Mouse (Mus musculus) heart, postnatal 0 days (tissue): ENCODE measurements around the gene Ipmk. TPM values are rescaled to one million over a fixed set of nuclear protein-coding genes. Genes with fewer than 3 reads are reported as not detected.
A peak's percentile ranks its signal among the peaks of the same experiment; 100 is the strongest.

ENCODE experiments used
- ATAC-seq: fragments of 200-750 bp; cut with Nextera tagmentation; 2 replicates; pipeline ENCODE4 v1.8.0; 2017; ENCODE audit warnings: low read depth, moderate number of reproducible peaks, moderate library complexity; ENCODE audit not compliant: insufficient read depth
- DNase-seq: peaks from one replicate; pipeline ENCODE4 v3.0.0-alpha.2; 2016; ENCODE audit warnings: low spot score
- H3K27ac ChIP-seq: fragments of 300-500 bp; sonication (generic); 2 replicates; pipeline ENCODE4 v1.5.1; 2014; ENCODE audit warnings: low read depth, mild to moderate bottlenecking
- H3K27me3 ChIP-seq: fragments of 300-500 bp; sonication (generic); 2 replicates; pipeline ENCODE4 v1.6.1; 2014; ENCODE audit warnings: low read length, mixed read lengths; ENCODE audit not compliant: control insufficient read depth, insufficient read depth
- H3K36me3 ChIP-seq: fragments of 300-500 bp; sonication (generic); replicated peaks from 2 replicates; pipeline ENCODE4 v1.6.1; 2014; ENCODE audit warnings: low read length, mixed read lengths; ENCODE audit not compliant: control insufficient read depth, insufficient read depth
- H3K4me1 ChIP-seq: fragments of 300-500 bp; sonication (generic); 2 replicates; pipeline ENCODE4 v1.6.1; 2014; ENCODE audit warnings: antibody characterized with exemption; ENCODE audit not compliant: control insufficient read depth, insufficient read depth
- H3K4me2 ChIP-seq: fragments of 300-500 bp; sonication (generic); 2 replicates; pipeline ENCODE4 v1.6.1; 2014; ENCODE audit warnings: low read depth, mild to moderate bottlenecking, low read length, moderate library complexity
- H3K4me3 ChIP-seq: fragments of 300-500 bp; sonication (generic); 2 replicates; pipeline ENCODE4 v1.5.1; 2014; ENCODE audit warnings: low read depth, low read length
- H3K9ac ChIP-seq: fragments of 300-500 bp; sonication (generic); replicated peaks from 2 replicates; pipeline ENCODE4 v1.6.1; 2014; ENCODE audit warnings: low read depth, low read length, mixed read lengths
- H3K9me3 ChIP-seq: fragments of 300-500 bp; sonication (generic); replicated peaks from 2 replicates; pipeline ENCODE4 v1.6.1; 2016; ENCODE audit warnings: low read length; ENCODE audit not compliant: control insufficient read depth
- CTCF ChIP-seq: IDR thresholded peaks from 2 replicates; pipeline ENCODE4 v1.5.1; 2016; ENCODE audit warnings: antibody characterized with exemption, control low read depth, low read depth
- EP300 ChIP-seq: IDR thresholded peaks from 2 replicates; pipeline ENCODE4 v1.6.1; 2016; ENCODE audit warnings: antibody characterized with exemption, low read depth
- WGBS: fragments of 180-500 bp; shearing (Covaris S2); extraction: QIAGEN DNeasy Blood & Tissue Kit; methylation state at CpG from one replicate; pipeline ENCODE4 v1.1.7; 2014; 5-methylcytosine and 5-hydroxymethylcytosine counted together
- polyA plus RNA-seq: library from polyadenylated mRNA; unstranded; fragments of >200 nt; fragmentation: Nextera tagmentation; extraction: Ambion mirVana; gene quantifications from 2 replicates; pipeline ENCODE4 v1.2.1, GENCODE M21; 2015
- total RNA-seq: library from RNA; depleted of rRNA; stranded (reverse); fragments of >200 nt; gene quantifications from 2 replicates; pipeline ENCODE4 v1.2.3, GENCODE M21; 2014; ENCODE audit warnings: low replicate concordance

Ipmk gene
- total and polyA plus RNA-seq, 2 experiments from 2014 or later: 4.9 to 6.8 TPM

DNA sequence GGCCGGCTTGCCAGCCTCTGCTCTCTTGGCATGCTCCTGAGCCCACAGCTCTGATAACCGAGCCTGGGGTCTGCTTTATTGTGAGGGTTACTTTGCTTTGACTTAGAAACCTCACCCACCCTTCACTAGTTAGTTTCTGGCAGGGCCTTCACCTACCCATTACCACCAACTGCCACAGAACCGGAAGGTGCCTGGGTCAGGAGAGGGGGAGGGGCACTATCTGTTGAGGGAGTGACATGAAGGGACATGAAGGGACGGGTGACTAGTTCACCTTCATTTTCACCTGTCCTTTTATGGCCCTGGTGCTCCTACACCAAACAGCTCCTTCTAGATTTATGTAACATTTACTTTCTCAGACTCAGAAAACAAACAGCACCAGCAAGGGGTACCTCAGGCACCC, 8.1 kb upstream of the Ipmk start:
- H3K9ac ChIP-seq: no peak overlapping the region
- TF ChIP-seq EP300 (no peak), CTCF (no peak)
- peaks cover 18% of the 10 kb centered on the region for H3K36me3 ChIP-seq
- peaks cover 25% of the 10 kb centered on the region for H3K4me1 ChIP-seq
- H3K27ac ChIP-seq: no peak overlapping the region
- H3K9me3 ChIP-seq: no peaks in the 10 kb centered on the region
- no peak overlapping the region for H3K4me3 ChIP-seq
- no peak overlapping the region for H3K4me2 ChIP-seq
- no peaks in the 10 kb centered on the region for H3K27me3 ChIP-seq
- WGBS: 50% methylated on average over 4 of the region's 4 CpGs
- DNase-seq (no peak), ATAC-seq (no peak)

DNA sequence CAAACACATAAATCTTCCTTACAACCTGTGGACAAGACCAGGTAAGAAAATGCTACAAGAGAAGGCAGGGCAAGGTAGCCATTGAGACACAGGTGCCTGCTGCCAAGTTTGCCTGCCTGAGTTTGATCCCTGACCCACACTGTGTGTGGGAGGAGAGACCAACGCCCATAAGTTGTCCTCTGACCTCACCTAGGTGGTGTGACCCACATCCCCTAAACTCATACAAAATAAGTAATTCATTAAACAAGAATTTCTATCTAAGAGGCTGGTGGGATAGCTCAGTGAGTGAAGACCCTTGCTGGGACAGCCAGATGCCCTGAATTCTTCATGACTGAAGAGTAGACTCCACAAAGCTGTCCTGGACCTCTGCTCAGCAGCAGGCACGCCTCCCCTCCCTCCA, 7.4 kb upstream of the Ipmk start:
- Histone ChIP-seq H3K27ac (no peak overlapping the region), H3K4me1 (peaks cover 25% of the 10 kb centered on the region), H3K4me2 (no peak overlapping the region), H3K36me3 (peaks cover 11% of the 10 kb centered on the region), H3K27me3 (no peaks in the 10 kb centered on the region), H3K9me3 (no peaks in the 10 kb centered on the region), H3K9ac (no peak overlapping the region), H3K4me3 (no peak overlapping the region)
- 69% methylated on average over 2 of the region's 2 CpGs for WGBS
- TF ChIP-seq EP300: no peak
- TF ChIP-seq CTCF: no peak
- DNase-seq (no peak), ATAC-seq (no peak)

DNA sequence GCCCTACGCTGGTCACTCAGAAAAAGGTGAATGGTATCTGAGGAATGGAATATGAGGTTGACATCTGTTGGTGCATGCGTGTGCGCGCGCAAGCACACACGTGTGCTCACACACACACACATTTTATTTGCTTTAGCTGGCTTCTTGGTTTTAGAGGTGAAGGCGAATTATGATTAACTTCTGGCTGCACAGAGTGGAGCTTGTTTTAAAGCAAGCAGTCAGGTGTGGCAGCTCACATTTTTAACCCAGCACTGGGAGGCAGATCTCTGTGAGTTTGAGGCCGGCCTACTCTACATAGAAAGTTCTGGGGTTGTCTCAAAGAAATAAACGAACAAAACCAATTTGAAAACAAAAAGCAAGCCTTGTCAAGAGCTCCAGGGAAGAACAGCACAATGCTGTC, 6.3 kb upstream of the Ipmk start:
- DNase-seq: no peak
- Histone ChIP-seq H3K27ac (no peak overlapping the region), H3K9ac (no peak overlapping the region), H3K36me3 (peaks cover under 1% of the 10 kb centered on the region; the same call in 1 of the 2 replicates), H3K9me3 (no peaks in the 10 kb centered on the region), H3K4me2 (no peak overlapping the region), H3K4me3 (no peak overlapping the region), H3K27me3 (no peaks in the 10 kb centered on the region), H3K4me1 (peaks cover 25% of the 10 kb centered on the region)
- no peak for ATAC-seq
- WGBS: 96% methylated on average over 9 of the region's 9 CpGs
- TF ChIP-seq CTCF (no peak), EP300 (no peak)

DNA sequence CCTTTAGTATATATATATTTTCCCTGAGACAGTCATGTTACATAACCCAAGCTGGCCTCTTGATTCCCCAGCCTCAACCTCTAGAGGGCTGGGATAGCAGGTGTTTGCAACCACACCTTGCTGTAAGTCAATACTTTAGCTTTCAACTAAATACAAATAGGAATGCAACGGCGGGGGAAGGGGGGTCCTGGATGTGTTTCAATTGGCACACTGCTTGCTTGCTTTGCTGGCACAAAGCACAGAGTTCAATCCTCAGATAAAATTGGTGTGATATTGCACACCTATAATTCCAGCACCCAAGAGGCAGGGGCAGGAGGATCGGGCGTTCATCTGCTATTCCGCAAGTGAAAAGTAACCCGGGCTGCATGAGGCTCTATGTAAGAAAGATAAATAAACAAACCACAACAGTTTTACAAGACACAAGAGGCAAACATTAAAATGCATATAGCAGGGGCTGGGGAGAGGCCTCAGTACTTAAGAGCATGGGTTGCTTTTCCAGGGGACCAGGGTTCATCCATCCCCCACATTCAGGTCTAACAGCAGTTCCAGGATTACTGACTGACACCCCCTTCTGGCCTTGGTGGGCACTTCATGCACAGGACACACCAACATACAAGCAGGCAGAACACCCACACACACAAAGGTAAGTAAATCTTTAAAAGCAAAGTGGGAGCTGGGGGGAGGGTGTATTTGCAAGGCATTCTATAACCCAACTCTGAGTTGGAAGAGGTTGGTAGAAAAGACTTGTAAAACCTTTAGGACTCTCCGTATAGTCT, 5.3 kb upstream of the Ipmk start:
- no peak for ATAC-seq
- Histone ChIP-seq H3K4me3 (no peak overlapping the region), H3K4me2 (no peak overlapping the region), H3K36me3 (no peaks in the 10 kb centered on the region), H3K9ac (no peak overlapping the region), H3K27me3 (no peaks in the 10 kb centered on the region), H3K9me3 (no peaks in the 10 kb centered on the region), H3K4me1 (peaks cover 25% of the 10 kb centered on the region), H3K27ac (no peak overlapping the region)
- DNase-seq: no peak
- TF ChIP-seq EP300 (no peak), CTCF (peak; percentile 26)
- 82% methylated on average over 7 of the region's 7 CpGs for WGBS

DNA sequence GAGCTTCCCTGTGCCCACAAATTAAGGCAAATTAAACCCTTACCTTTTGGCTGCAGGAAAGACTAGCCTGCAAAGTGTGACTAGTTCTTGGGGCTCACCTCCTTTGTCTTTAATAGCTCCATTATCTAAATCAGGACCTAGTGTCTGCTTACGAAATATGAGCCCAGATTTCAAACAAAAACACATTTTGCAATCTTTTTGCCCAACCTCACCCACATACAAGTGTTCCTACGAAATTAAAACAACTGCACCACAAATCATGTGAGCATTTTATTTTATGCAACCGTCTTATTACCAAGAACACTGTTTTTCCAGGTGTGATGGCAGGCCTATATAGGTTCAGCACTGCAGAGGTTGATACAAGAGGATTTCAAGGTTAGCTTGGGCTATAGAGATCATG, 4.4 kb upstream of the Ipmk start:
- H3K9me3 ChIP-seq: no peaks in the 10 kb centered on the region
- H3K27ac ChIP-seq: no peak overlapping the region
- H3K4me1 ChIP-seq: peaks cover 18% of the 10 kb centered on the region
- H3K9ac ChIP-seq: no peak overlapping the region
- H3K36me3 ChIP-seq: no peaks in the 10 kb centered on the region
- ATAC-seq (no peak), DNase-seq (no peak)
- no peaks in the 10 kb centered on the region for H3K27me3 ChIP-seq
- H3K4me2 ChIP-seq: no peak overlapping the region
- TF ChIP-seq EP300 (no peak), CTCF (no peak)
- H3K4me3 ChIP-seq: no peak overlapping the region
- WGBS: 91% methylated on average over 3 of the region's 3 CpGs

DNA sequence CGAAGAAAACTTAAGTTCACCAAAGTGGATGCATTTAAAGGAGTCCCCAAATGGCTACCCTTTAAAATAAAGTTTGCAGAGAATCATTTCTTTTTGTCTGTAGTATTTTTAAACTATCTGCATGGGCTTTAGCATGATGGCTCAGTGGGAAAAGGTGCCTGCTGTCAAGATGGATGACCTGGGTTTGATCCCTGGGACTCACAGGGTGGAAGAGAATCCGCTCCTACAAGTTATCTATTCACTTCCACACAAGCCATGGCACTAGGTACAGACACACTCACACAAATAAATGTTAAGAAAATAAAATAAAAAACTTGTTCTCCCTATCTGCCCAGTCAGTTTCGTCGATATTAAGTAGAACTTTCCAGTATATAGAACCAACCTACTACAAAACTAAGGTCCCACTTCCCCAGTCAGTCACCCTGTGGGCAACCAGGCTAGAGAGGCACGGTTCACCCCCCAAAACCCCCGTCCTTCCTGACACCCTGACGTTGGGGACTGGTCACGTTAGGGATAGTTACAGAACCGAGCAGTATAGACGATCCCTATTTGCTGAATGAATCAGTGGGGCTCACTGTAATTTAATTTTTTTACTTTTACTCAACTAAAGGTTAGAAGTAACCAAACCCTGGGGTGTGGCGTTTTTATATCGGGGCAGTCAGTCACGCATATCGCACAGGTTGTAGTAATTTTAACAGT, 3.8 kb upstream of the Ipmk start:
- no peak overlapping the region for H3K27ac ChIP-seq
- DNase-seq (no peak), ATAC-seq (no peak)
- no peaks in the 10 kb centered on the region for H3K9me3 ChIP-seq
- no peaks in the 10 kb centered on the region for H3K27me3 ChIP-seq
- peak overlapping the region; percentile 95 for H3K4me3 ChIP-seq
- WGBS: 25% methylated on average over 14 of the region's 14 CpGs
- peak overlapping the region; percentile 88 for H3K9ac ChIP-seq
- H3K4me2 ChIP-seq: peak overlapping the region; percentile 91
- TF ChIP-seq CTCF (no peak), EP300 (no peak)
- H3K4me1 ChIP-seq: peaks cover 14% of the 10 kb centered on the region
- H3K36me3 ChIP-seq: no peaks in the 10 kb centered on the region
